Mouse (Mus musculus) Patski (cell line): ENCODE data around the gene Farp1. TPM values are rescaled to one million over a fixed set of nuclear protein-coding genes. Genes with fewer than 3 reads are reported as not detected.

Experiments
- ATAC-seq: fragments of 100-300 bp; one replicate; pipeline ENCODE4 v1.8.0; 2021
- CTCF ChIA-PET: fragments of 350-600 bp; sonication (Branson Sonifier 250); formaldehyde crosslinking; loops from one replicate; lab custom pipeline; 2022; ENCODE audit warnings: inconsistent platforms; lab: Charles Lee
- POLR2A ChIA-PET: fragments of 350-600 bp; sonication (Branson Sonifier 250); formaldehyde crosslinking; loops from one replicate; lab custom pipeline; 2022; ENCODE audit warnings: antibody characterized with exemption, inconsistent platforms; lab: Charles Lee
- DNase-seq: peaks from one replicate; pipeline ENCODE4 v3.0.0-alpha.2; 2011; ENCODE audit warnings: low read depth, low spot score
- H3K27me3 ChIP-seq: fragments of 371-371 bp; one replicate; pipeline ENCODE4 v1.5.1; 2021
- CTCF ChIP-seq: fragments of 100-300 bp; IDR thresholded peaks from one replicate; pipeline ENCODE4 v1.5.1; 2021
- in situ Hi-C: fragments of 300-500 bp; cut with MboI; formaldehyde crosslinking; loops from 3 replicates; pipeline ENCODE4 v1.11.1; 2018; ENCODE audit warnings: low pct_unique_long_range_greater_than_20kb, mixed read lengths
- polyA plus RNA-seq: library from polyadenylated mRNA; unstranded; gene quantifications from one replicate; pipeline ENCODE4 v1.2.3, GENCODE M21; 2021

Farp1 gene
- polyA plus RNA-seq, 1 experiment from 2014 or later = 96.8 TPM

- H3K27me3 ChIP-seq = no peaks in the 10 kb centered on the region
- no peak for TF ChIP-seq CTCF
- ChIA-PET POLR2A (interaction anchor here (0.6 kb wide), 1 partner anchor 129 kb away, joined by 3 read pairs; no protein-coding TSS in a partner anchor), CTCF (no interaction called here)
- in situ Hi-C loops = no loop called here
- DNase-seq = no peak
- no peak for ATAC-seq
These were observed 39.3 kb downstream of the Farp1 start for GRCm38 (mm10) chr14:121074197-121074734.

- POLR2A ChIA-PET = interaction anchor here (1.3 kb wide), 1 partner anchor 8 kb away, joined by 3 read pairs; no protein-coding TSS in a partner anchor
- H3K27me3 ChIP-seq = no peaks in the 10 kb centered on the region
- CTCF ChIA-PET = no interaction called here
- TF ChIP-seq CTCF = no peak
- in situ Hi-C loops = no loop called here
- DNase-seq (no peak), ATAC-seq (no peak)
These were observed 45.7 kb downstream of the Farp1 start for GRCm38 (mm10) chr14:121080739-121081138.

GRCm38 (mm10) chr14:121082341-121082740, 47.3 kb downstream of the Farp1 start:
- ATAC-seq (no peak), DNase-seq (no peak)
- ChIA-PET CTCF (interaction anchor here (1.3 kb wide), 1 partner anchor 24 kb away, joined by 3 read pairs; no protein-coding TSS in a partner anchor), POLR2A (interaction anchor here (0.7 to 1.3 kb wide), 3 partner anchors 9 to 889 kb away, joined by 3 to 5 read pairs (median 3); no protein-coding TSS in a partner anchor)
- in situ Hi-C loops = no loop called here
- TF ChIP-seq CTCF = no peak
- H3K27me3 ChIP-seq = no peaks in the 10 kb centered on the region

GRCm38 (mm10) chr14:121082793-121083192, 47.8 kb downstream of the Farp1 start:
- ATAC-seq = no peak
- DNase-seq = no peak
- ChIA-PET POLR2A (interaction anchor here (0.7 to 1.3 kb wide), 2 partner anchors 10 to 888 kb away, joined by 3 to 5 read pairs; no protein-coding TSS in a partner anchor), CTCF (no interaction called here)
- no peak for TF ChIP-seq CTCF
- in situ Hi-C loops = no loop called here
- no peaks in the 10 kb centered on the region for H3K27me3 ChIP-seq

GRCm38 (mm10) chr14:121083352-121083751, 48.4 kb downstream of the Farp1 start:
- TF ChIP-seq CTCF = no peak
- ChIA-PET POLR2A (interaction anchor here (1.3 kb wide), 1 partner anchor 10 kb away, joined by 3 read pairs; no protein-coding TSS in a partner anchor), CTCF (no interaction called here)
- no peak for ATAC-seq
- no peak for DNase-seq
- in situ Hi-C loops = no loop called here
- H3K27me3 ChIP-seq = no peaks in the 10 kb centered on the region

- in situ Hi-C loops = no loop called here
- no peak for TF ChIP-seq CTCF
- CTCF ChIA-PET = no interaction called here
- ATAC-seq (no peak), DNase-seq (no peak)
- POLR2A ChIA-PET = no interaction called here
- H3K27me3 ChIP-seq = no peaks in the 10 kb centered on the region
These were observed 57.5 kb downstream of the Farp1 start for GRCm38 (mm10) chr14:121092517-121092916.

- in situ Hi-C loops = no loop called here
- CTCF ChIA-PET = interaction anchor here (0.5 kb wide), 1 partner anchor 144 kb away, joined by 3 read pairs; no protein-coding TSS in a partner anchor
- TF ChIP-seq CTCF = no peak
- ATAC-seq (no peak), DNase-seq (no peak)
- H3K27me3 ChIP-seq = no peaks in the 10 kb centered on the region
- POLR2A ChIA-PET = no interaction called here
These were observed 58.9 kb downstream of the Farp1 start for GRCm38 (mm10) chr14:121093860-121094259.

GRCm38 (mm10) chr14:121097640-121098435, 62.8 kb downstream of the Farp1 start:
- ATAC-seq (peak; percentile 60), DNase-seq (no peak)
- POLR2A ChIA-PET = interaction anchor here (0.7 to 0.8 kb wide), 2 partner anchors 38 to 178 kb away, joined by 4 to 5 read pairs; no protein-coding TSS in a partner anchor
- CTCF ChIA-PET = interaction anchor here (1.1 to 1.4 kb wide), 3 partner anchors 9 to 44 kb away, joined by 3 to 4 read pairs (median 4); no protein-coding TSS in a partner anchor
- no peak for TF ChIP-seq CTCF
- in situ Hi-C loops = no loop called here
- H3K27me3 ChIP-seq = no peaks in the 10 kb centered on the region

- CTCF ChIA-PET = no interaction called here
- no peaks in the 10 kb centered on the region for H3K27me3 ChIP-seq
- POLR2A ChIA-PET = no interaction called here
- DNase-seq (no peak), ATAC-seq (peak; percentile 33)
- TF ChIP-seq CTCF = no peak
- in situ Hi-C loops = no loop called here
These were observed 64.1 kb downstream of the Farp1 start for GRCm38 (mm10) chr14:121099120-121099519.

GRCm38 (mm10) chr14:121099876-121100275, 64.9 kb downstream of the Farp1 start:
- in situ Hi-C loops = no loop called here
- no peak for ATAC-seq
- ChIA-PET CTCF (no interaction called here), POLR2A (no interaction called here)
- no peaks in the 10 kb centered on the region for H3K27me3 ChIP-seq
- TF ChIP-seq CTCF = no peak
- DNase-seq = no peak

GRCm38 (mm10) chr14:121100829-121101228, 65.8 kb downstream of the Farp1 start:
- TF ChIP-seq CTCF = no peak
- ChIA-PET CTCF (no interaction called here), POLR2A (no interaction called here)
- no peak for ATAC-seq
- no peaks in the 10 kb centered on the region for H3K27me3 ChIP-seq
- in situ Hi-C loops = no loop called here
- DNase-seq = no peak
